Mouse (Mus musculus) testis, adult 2 months (tissue): ENCODE measurements at regions not wholly inside any gene's neighbourhood (a gene's known extent, or its start where the extent isn't known, plus 50 kb on each side); places are given as distances from the start of the nearest gene placed in this dataset.

Source experiments
- H3K27ac ChIP-seq: fragments of 200-500 bp; 2 replicates; pipeline ENCODE4 v1.5.1; 2012; ENCODE audit warnings: low read depth, low read length; ENCODE audit not compliant: control insufficient read depth, insufficient read depth
- H3K27me3 ChIP-seq: fragments of 200-500 bp; 2 replicates; pipeline ENCODE4 v1.6.1; 2012; ENCODE audit warnings: mild to moderate bottlenecking, low read length, moderate library complexity; ENCODE audit not compliant: control insufficient read depth, insufficient read depth
- H3K36me3 ChIP-seq: fragments of 200-500 bp; 2 replicates; pipeline ENCODE4 v1.6.1; 2012; ENCODE audit warnings: mild to moderate bottlenecking, low read length; ENCODE audit not compliant: control insufficient read depth, insufficient read depth
- H3K4me1 ChIP-seq: fragments of 200-500 bp; 2 replicates; pipeline ENCODE4 v1.6.1; 2012; ENCODE audit warnings: low read length; ENCODE audit not compliant: control insufficient read depth, insufficient read depth
- H3K4me3 ChIP-seq: fragments of 200-500 bp; 2 replicates; pipeline ENCODE4 v1.5.1; 2012; ENCODE audit warnings: low read depth, mild to moderate bottlenecking, low read length, moderate library complexity, mixed read lengths; ENCODE audit not compliant: control insufficient read depth
- CTCF ChIP-seq: fragments of 200-500 bp; IDR thresholded peaks from 2 replicates; pipeline ENCODE4 v1.5.1; 2012; ENCODE audit warnings: low read depth, mild to moderate bottlenecking, inconsistent platforms, low read length, moderate library complexity; ENCODE audit not compliant: control insufficient read depth, insufficient read depth, insufficient replicate concordance
- POLR2A ChIP-seq: fragments of 200-500 bp; IDR thresholded peaks from 2 replicates; pipeline ENCODE4 v1.6.1; 2012; ENCODE audit warnings: low read depth, mild to moderate bottlenecking, inconsistent platforms, low read length, moderate library complexity; ENCODE audit not compliant: control insufficient read depth

- Histone ChIP-seq H3K4me1 (no peaks in the 10 kb centered on the region), H3K27me3 (no peaks in the 10 kb centered on the region), H3K36me3 (no peaks in the 10 kb centered on the region), H3K27ac (no peak overlapping the region), H3K4me3 (no peak overlapping the region)
- TF ChIP-seq CTCF (no peak), POLR2A (no peak)
Measured at GRCm38 (mm10) chr3:150109561-150109960, 1119.2 kb upstream of the Adgrl2 start.

GRCm38 (mm10) chr3:150112231-150112630 lies 1121.9 kb upstream of the Adgrl2 start:
- Histone ChIP-seq H3K36me3 (no peaks in the 10 kb centered on the region), H3K27me3 (no peaks in the 10 kb centered on the region), H3K4me1 (no peaks in the 10 kb centered on the region), H3K4me3 (no peak overlapping the region), H3K27ac (no peak overlapping the region)
- TF ChIP-seq CTCF (no peak), POLR2A (no peak)

- Histone ChIP-seq H3K27me3 (no peaks in the 10 kb centered on the region), H3K4me3 (no peak overlapping the region), H3K4me1 (no peaks in the 10 kb centered on the region), H3K27ac (no peak overlapping the region), H3K36me3 (no peaks in the 10 kb centered on the region)
- TF ChIP-seq CTCF = no peak
- no peak for TF ChIP-seq POLR2A
Measured at GRCm38 (mm10) chr3:150119866-150120265, 1129.5 kb upstream of the Adgrl2 start.

- H3K27me3 ChIP-seq = no peaks in the 10 kb centered on the region
- no peaks in the 10 kb centered on the region for H3K36me3 ChIP-seq
- no peaks in the 10 kb centered on the region for H3K4me1 ChIP-seq
- TF ChIP-seq POLR2A (no peak), CTCF (no peak)
- H3K4me3 ChIP-seq = no peak overlapping the region
- no peak overlapping the region for H3K27ac ChIP-seq
Measured at GRCm38 (mm10) chr3:150146635-150147034, 1156.3 kb upstream of the Adgrl2 start.

GRCm38 (mm10) chr3:150151152-150151822 lies 1160.9 kb upstream of the Adgrl2 start:
- Histone ChIP-seq H3K4me3 (no peak overlapping the region), H3K4me1 (no peaks in the 10 kb centered on the region), H3K27me3 (no peaks in the 10 kb centered on the region), H3K36me3 (no peaks in the 10 kb centered on the region), H3K27ac (no peak overlapping the region)
- TF ChIP-seq CTCF = no peak
- TF ChIP-seq POLR2A = no peak

- TF ChIP-seq CTCF (no peak), POLR2A (no peak)
- H3K36me3 ChIP-seq = no peaks in the 10 kb centered on the region
Measured at GRCm38 (mm10) chr3:150151823-150152158, 1161.4 kb upstream of the Adgrl2 start.

GRCm38 (mm10) chr3:150152893-150153292 lies 1162.5 kb upstream of the Adgrl2 start:
- Histone ChIP-seq H3K4me1 (no peaks in the 10 kb centered on the region), H3K27me3 (no peaks in the 10 kb centered on the region)
- TF ChIP-seq POLR2A (no peak), CTCF (no peak)

More at GRCm38 (mm10) chr3:150151823-150152158, 1161.4 kb upstream of the Adgrl2 start:
- Histone ChIP-seq H3K27ac (no peak overlapping the region), H3K4me3 (no peak overlapping the region), H3K4me1 (no peaks in the 10 kb centered on the region), H3K27me3 (no peaks in the 10 kb centered on the region)

More at GRCm38 (mm10) chr3:150152893-150153292, 1162.5 kb upstream of the Adgrl2 start:
- Histone ChIP-seq H3K27ac (no peak overlapping the region), H3K36me3 (no peaks in the 10 kb centered on the region), H3K4me3 (no peak overlapping the region)
